Mouse (Mus musculus) adrenal gland, adult 8-10 months (tissue): Measurements from ENCODE around the gene Fbxl20. TPM values are rescaled to one million over a fixed set of nuclear protein-coding genes. Genes with fewer than 3 reads are reported as not detected.

ENCODE experiments used
- DNase-seq: peaks from one replicate; pipeline ENCODE4 v3.0.0; 2022
- total RNA-seq, 4 experiments: library from RNA; stranded (reverse); gene quantifications; 2 replicates each; pipeline ENCODE4 v1.2.4; 2022

The Fbxl20 gene
- total RNA-seq, 4 experiments from 2014 or later: 37.4 to 45.0 (median 41.1) TPM

DNA sequence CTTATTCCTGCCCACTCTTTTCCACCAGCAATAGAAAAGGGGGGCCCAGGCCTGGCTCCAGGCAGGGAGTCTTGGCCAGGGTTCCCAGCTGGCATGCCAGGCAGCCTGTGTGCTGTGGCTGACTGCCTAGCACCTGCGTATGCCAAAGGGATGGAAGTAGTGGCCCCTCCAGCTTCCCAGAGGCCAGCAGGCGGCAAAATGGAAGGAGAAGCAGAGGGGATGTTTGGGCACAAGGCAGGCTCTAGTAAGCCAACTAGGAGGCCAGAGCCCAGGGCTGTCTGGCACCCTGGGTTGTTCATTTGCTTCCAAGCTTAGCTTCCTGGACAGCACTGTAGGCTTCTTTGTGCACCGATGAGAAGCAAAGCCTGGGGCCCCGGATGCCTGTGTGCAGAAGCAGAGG, 102.5 kb downstream of the Fbxl20 start:
- DNase-seq: no peak

- peak; percentile 72 for DNase-seq
Measured at GRCm38 (mm10) chr11:98046466-98046865, 103.7 kb downstream of the Fbxl20 start.

DNA sequence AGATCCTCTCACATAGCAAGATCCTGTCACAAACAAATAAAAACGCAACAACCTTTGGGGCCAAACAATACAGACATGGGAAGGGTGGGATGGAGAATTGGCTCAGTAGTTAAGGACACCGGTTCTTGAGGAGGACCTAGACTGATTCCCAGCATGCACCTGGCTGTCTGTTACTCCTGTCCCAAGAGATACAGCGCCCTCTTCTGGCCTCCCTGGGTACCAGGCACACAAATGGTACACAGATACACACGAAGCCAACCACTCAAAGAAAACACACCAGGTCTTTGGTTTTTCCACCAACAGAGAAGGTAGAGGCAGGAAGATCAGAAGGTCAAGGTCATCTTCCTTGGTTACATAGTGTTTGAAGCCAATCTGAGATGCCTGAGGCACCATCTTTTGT, 104.6 kb downstream of the Fbxl20 start:
- no peak for DNase-seq

GRCm38 (mm10) chr11:98044074-98044473, 106.1 kb downstream of the Fbxl20 start:
- no peak for DNase-seq

GRCm38 (mm10) chr11:98042741-98043140, 107.5 kb downstream of the Fbxl20 start:
- no peak for DNase-seq

DNA sequence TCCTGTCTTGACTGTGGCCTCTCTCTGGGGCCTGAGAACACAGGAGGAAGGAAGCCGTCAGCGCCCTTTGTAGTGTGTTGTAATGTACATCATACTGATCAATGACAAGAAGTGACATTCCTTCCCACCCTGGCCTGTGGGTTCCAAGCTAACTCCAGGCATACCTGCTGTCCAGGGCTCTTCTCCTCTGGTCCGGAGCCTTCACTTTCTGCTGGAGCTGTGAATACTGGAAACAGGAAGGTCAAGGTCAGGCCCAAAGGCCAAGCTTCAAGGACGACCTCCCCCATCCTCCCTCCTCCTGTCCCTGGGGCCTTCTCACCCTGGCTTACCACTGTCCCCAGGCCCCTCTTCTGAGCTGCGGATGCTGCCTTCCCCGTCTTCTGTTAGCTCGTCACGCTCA, 109.2 kb downstream of the Fbxl20 start:
- DNase-seq: no peak

- no peak for DNase-seq
Measured at GRCm38 (mm10) chr11:98037871-98038270, 112.3 kb downstream of the Fbxl20 start.

DNA sequence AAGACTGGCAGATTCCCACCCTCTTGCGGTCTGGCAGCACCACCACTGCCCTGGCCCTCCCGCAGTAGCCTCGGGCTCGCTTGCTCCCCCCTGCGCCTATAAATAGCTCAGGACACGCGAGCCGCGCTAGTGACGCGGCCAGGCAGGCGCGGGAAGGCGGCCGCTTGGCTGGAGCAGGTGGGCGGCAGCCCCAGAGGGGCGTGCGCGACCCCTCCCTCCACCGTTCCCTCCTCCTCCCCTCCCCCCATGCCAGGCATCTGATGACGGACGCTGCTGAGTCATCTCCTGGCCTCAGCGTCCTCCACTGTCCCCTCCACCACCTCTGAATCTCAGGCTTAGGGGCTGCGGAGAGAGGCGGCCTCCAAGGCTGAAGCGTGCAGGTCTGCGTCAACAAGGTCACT, 114.2 kb downstream of the Fbxl20 start:
- DNase-seq: peak; percentile 40

DNA sequence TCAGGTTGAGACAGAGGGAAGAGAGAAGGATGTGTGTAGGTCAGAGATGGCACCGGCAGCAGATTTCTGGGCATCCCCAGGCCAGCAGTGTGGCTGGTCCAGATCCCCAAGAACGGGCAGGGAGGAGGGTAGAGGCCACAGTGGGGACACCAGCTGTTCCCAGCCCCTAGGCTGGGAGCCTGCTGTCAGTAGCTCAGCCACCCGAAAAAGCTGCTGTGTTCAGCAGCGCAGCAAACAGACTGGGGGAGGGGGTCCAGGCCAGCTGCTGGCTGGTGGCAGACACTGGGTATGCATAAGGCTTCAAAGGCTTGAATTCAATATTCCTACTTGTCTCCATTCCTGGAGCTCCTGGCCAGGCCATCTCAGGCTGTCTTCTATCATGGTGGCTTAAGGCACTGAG, 115.4 kb downstream of the Fbxl20 start:
- DNase-seq: no peak

DNA sequence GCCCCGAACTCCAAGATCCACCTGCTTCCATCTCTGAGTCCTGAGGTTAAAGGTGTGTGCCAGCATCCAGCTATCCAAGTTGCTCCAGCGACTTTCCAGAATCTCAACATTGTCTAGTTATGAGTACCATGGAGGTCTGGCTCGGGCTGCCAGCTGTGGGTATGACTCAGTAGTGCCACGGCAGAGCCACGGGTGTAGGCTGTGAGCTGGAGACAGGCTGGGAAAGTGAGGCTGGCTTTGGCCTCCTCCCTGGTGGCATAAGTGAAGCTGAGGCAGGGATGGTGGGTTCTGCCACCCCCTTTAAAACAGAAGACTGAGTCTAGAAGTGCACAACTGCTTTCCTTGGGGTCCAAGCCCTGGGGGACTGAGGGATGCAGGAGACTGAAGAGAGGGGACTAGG, 116.1 kb downstream of the Fbxl20 start:
- DNase-seq: no peak

Other genes with a start within 250 kb of the Fbxl20 start
- 10 to 100 TPM; 13.5 to 36.2 (median 24.0) TPM for gene Plxdc1, start 164.0 kb downstream of the Fbxl20 start, total RNA-seq
- gene Arl5c, start 154.2 kb downstream of the Fbxl20 start, total RNA-seq: 1 to 10 TPM in 3 of 4 experiments, under 1 TPM in 1; 0.44 to 1.8 (median 1.4) TPM
- gene Cacnb1, start 127.4 kb downstream of the Fbxl20 start, total RNA-seq: 10 to 100 TPM in 2 of 4 experiments, 1 to 10 TPM in 2; 7.8 to 18.8 (median 13.6) TPM
- gene Rpl19, start 123.7 kb downstream of the Fbxl20 start, total RNA-seq: 1,000 to 10,000 TPM in 2 of 4 experiments, 100 to 1,000 TPM in 2; 894 to 1,148 (median 997) TPM
- 10 to 100 TPM in 1 of 4 experiments, 1 to 10 TPM in 3; 3.8 to 10.9 (median 6.6) TPM for gene Stac2, start 96.9 kb downstream of the Fbxl20 start, total RNA-seq
- 10 to 100 TPM; 62.9 to 72.7 (median 66.6) TPM for gene Med1, start 42.9 kb upstream of the Fbxl20 start, total RNA-seq
- gene Cdk12, start 52.7 kb upstream of the Fbxl20 start, total RNA-seq: 10 to 100 TPM; 41.6 to 57.7 (median 49.9) TPM
- not detected for gene Neurod2, start 179.2 kb upstream of the Fbxl20 start, total RNA-seq
- gene Ppp1r1b, start 198.0 kb upstream of the Fbxl20 start, total RNA-seq: under 1 TPM in 3 of 4 experiments, not detected in 1; 0.20 to 0.73 (median 0.56) TPM
- gene Stard3, start 208.0 kb upstream of the Fbxl20 start, total RNA-seq: 10 to 100 TPM; 22.4 to 33.9 (median 29.1) TPM
- gene Tcap, start 233.4 kb upstream of the Fbxl20 start, total RNA-seq: 1 to 10 TPM in 1 of 4 experiments, under 1 TPM in 2, not detected in 1; 0.37 to 1.0 (median 0.73) TPM
- gene Pnmt, start 236.0 kb upstream of the Fbxl20 start, total RNA-seq: 1,000 to 10,000 TPM in 1 of 4 experiments, 100 to 1,000 TPM in 3; 210 to 1,003 (median 584) TPM